Mouse (Mus musculus) MEL-GATA-1-ER (cell line): ENCODE measurements around the gene Alg12.

Experiments
- DNase-seq: peaks from one replicate; pipeline ENCODE4 v3.0.0-alpha.2; 2012; ENCODE audit warnings: low read depth; ENCODE audit errors: extremely low read depth

Alg12 gene

GRCm38 (mm10) chr15:88854969-88855830 lies 36.1 kb upstream of the Alg12 start:
- DNase-seq: no peak

- DNase-seq: no peak
These were observed 35.2 kb upstream of the Alg12 start for GRCm38 (mm10) chr15:88854119-88854968.

- DNase-seq: no peak
These were observed 34.0 kb upstream of the Alg12 start for GRCm38 (mm10) chr15:88853106-88853505.

GRCm38 (mm10) chr15:88851507-88852149 lies 32.5 kb upstream of the Alg12 start:
- DNase-seq: no peak

- DNase-seq: no peak
These were observed 32.0 kb upstream of the Alg12 start for GRCm38 (mm10) chr15:88851076-88851475.

- no peak for DNase-seq
These were observed 31.2 kb upstream of the Alg12 start for GRCm38 (mm10) chr15:88850146-88850826.

- DNase-seq: no peak
These were observed 30.5 kb upstream of the Alg12 start for GRCm38 (mm10) chr15:88849621-88850020.

GRCm38 (mm10) chr15:88848661-88849060 lies 29.5 kb upstream of the Alg12 start:
- no peak for DNase-seq

- DNase-seq: no peak
These were observed 25.8 kb upstream of the Alg12 start for GRCm38 (mm10) chr15:88844966-88845365.

- no peak for DNase-seq
These were observed 24.5 kb upstream of the Alg12 start for GRCm38 (mm10) chr15:88843486-88844097.

- DNase-seq: no peak
These were observed 23.2 kb upstream of the Alg12 start for GRCm38 (mm10) chr15:88842300-88842673.

- DNase-seq: no peak
These were observed 22.6 kb upstream of the Alg12 start for GRCm38 (mm10) chr15:88841580-88842299.

GRCm38 (mm10) chr15:88841160-88841559 lies 22.0 kb upstream of the Alg12 start:
- DNase-seq: no peak

- no peak for DNase-seq
These were observed 21.0 kb upstream of the Alg12 start for GRCm38 (mm10) chr15:88840126-88840525.

- DNase-seq: no peak
These were observed 20.2 kb upstream of the Alg12 start for GRCm38 (mm10) chr15:88839271-88839670.

- peak; percentile 9 for DNase-seq
These were observed 18.9 kb upstream of the Alg12 start for GRCm38 (mm10) chr15:88837977-88838376.

GRCm38 (mm10) chr15:88837199-88837932 lies 18.2 kb upstream of the Alg12 start:
- DNase-seq: peak; percentile 35

- DNase-seq: no peak
These were observed 17.5 kb upstream of the Alg12 start for GRCm38 (mm10) chr15:88836571-88836970.

GRCm38 (mm10) chr15:88836031-88836430 lies 16.9 kb upstream of the Alg12 start:
- no peak for DNase-seq
